Mouse (Mus musculus) hindbrain, embryonic 12.5 days (tissue): Measurements from ENCODE around the gene Tet1. TPM values are rescaled to one million over a fixed set of nuclear protein-coding genes. Genes with fewer than 3 reads are reported as not detected.

Experiments used
- ATAC-seq: fragments of 200-750 bp; cut with Nextera tagmentation; 2 replicates; pipeline ENCODE4 v1.8.0; 2017; ENCODE audit warnings: moderate TSS enrichment; ENCODE audit not compliant: low FRiP score
- H3K27ac ChIP-seq: fragments of 300-500 bp; sonication (generic); 2 replicates; pipeline ENCODE4 v1.5.1; 2016; ENCODE audit warnings: mild to moderate bottlenecking
- H3K27me3 ChIP-seq: fragments of 300-500 bp; sonication (generic); 2 replicates; pipeline ENCODE4 v1.6.1; 2016; ENCODE audit warnings: mild to moderate bottlenecking
- H3K36me3 ChIP-seq: fragments of 300-500 bp; sonication (generic); 2 replicates; pipeline ENCODE4 v1.6.1; 2016; ENCODE audit warnings: mild to moderate bottlenecking
- H3K4me1 ChIP-seq: fragments of 300-500 bp; sonication (generic); 2 replicates; pipeline ENCODE4 v1.6.1; 2016
- H3K4me2 ChIP-seq: fragments of 300-500 bp; sonication (generic); replicated peaks from 2 replicates; pipeline ENCODE4 v1.6.1; 2016; ENCODE audit warnings: mild to moderate bottlenecking
- H3K4me3 ChIP-seq: fragments of 300-500 bp; sonication (generic); 2 replicates; pipeline ENCODE4 v1.5.1; 2016; ENCODE audit warnings: mild to moderate bottlenecking
- H3K9ac ChIP-seq: fragments of 300-500 bp; sonication (generic); 2 replicates; pipeline ENCODE4 v1.6.1; 2016; ENCODE audit warnings: mild to moderate bottlenecking, moderate library complexity
- H3K9me3 ChIP-seq: fragments of 300-500 bp; sonication (generic); replicated peaks from 2 replicates; pipeline ENCODE4 v1.6.1; 2016; ENCODE audit warnings: mild to moderate bottlenecking
- WGBS: fragments of 180-500 bp; shearing (Covaris S2); methylation state at CpG from one replicate; pipeline ENCODE4 v1.1.7; 2016; 5-methylcytosine and 5-hydroxymethylcytosine counted together
- polyA plus RNA-seq: library from polyadenylated mRNA; unstranded; fragments of >200 nt; fragmentation: Nextera tagmentation; extraction: Ambion mirVana; gene quantifications from 2 replicates; pipeline ENCODE4 v1.2.1, GENCODE M21; 2016

The Tet1 gene
- polyA plus RNA-seq, 1 experiment from 2014 or later = 34.5 TPM

GRCm38 (mm10) chr10:62885969-62886798 is 22.6 kb downstream of the Tet1 start:
- Histone ChIP-seq H3K27ac (no peak overlapping the region), H3K4me3 (peak overlapping the region; percentile 54), H3K9ac (peak overlapping the region; percentile 51), H3K4me2 (peak overlapping the region; percentile 90), H3K27me3 (0 out of 2 replicates have a peak, but pooled peaks cover 8% of the 10 kb centered on the region), H3K36me3 (no peaks in the 10 kb centered on the region), H3K4me1 (peaks cover 6% of the 10 kb centered on the region; the same call in 1 of the 2 replicates), H3K9me3 (no peaks in the 10 kb centered on the region)
- peak; percentile 57 for ATAC-seq
- under 1% methylated on average over 38 of the region's 38 CpGs for WGBS

- 28% methylated on average over 10 of the region's 10 CpGs for WGBS
- no peak overlapping the region for H3K27ac ChIP-seq
- 0 out of 2 replicates have a peak, but pooled peaks cover 8% of the 10 kb centered on the region for H3K27me3 ChIP-seq
- no peaks in the 10 kb centered on the region for H3K9me3 ChIP-seq
- no peak overlapping the region for H3K9ac ChIP-seq
- peak overlapping the region; percentile 54 for H3K4me3 ChIP-seq
- H3K4me1 ChIP-seq = peaks cover 6% of the 10 kb centered on the region; the same call in 1 of the 2 replicates
- no peaks in the 10 kb centered on the region for H3K36me3 ChIP-seq
- no peak for ATAC-seq
- peak overlapping the region; percentile 90 for H3K4me2 ChIP-seq
Measured at GRCm38 (mm10) chr10:62885460-62885859, 23.3 kb downstream of the Tet1 start.

GRCm38 (mm10) chr10:62884517-62884916 is 24.3 kb downstream of the Tet1 start:
- ATAC-seq = no peak
- H3K4me2 ChIP-seq = no peak overlapping the region
- H3K27me3 ChIP-seq = 0 out of 2 replicates have a peak, but pooled peaks cover 8% of the 10 kb centered on the region
- H3K36me3 ChIP-seq = peaks cover 3% of the 10 kb centered on the region; the same call in 1 of the 2 replicates
- no peak overlapping the region for H3K4me3 ChIP-seq
- no peak overlapping the region for H3K9ac ChIP-seq
- 47% methylated on average over 1 of the region's 1 CpGs for WGBS
- peaks cover 6% of the 10 kb centered on the region; the same call in 1 of the 2 replicates for H3K4me1 ChIP-seq
- no peaks in the 10 kb centered on the region for H3K9me3 ChIP-seq
- no peak overlapping the region for H3K27ac ChIP-seq

- no peak overlapping the region for H3K27ac ChIP-seq
- H3K36me3 ChIP-seq = peaks cover 8% of the 10 kb centered on the region; the same call in 1 of the 2 replicates
- H3K9ac ChIP-seq = no peak overlapping the region
- 7% methylated on average over 9 of the region's 9 CpGs for WGBS
- no peak overlapping the region for H3K4me3 ChIP-seq
- peaks cover 6% of the 10 kb centered on the region; the same call in 1 of the 2 replicates for H3K4me1 ChIP-seq
- 0 out of 2 replicates have a peak, but pooled peaks cover 8% of the 10 kb centered on the region for H3K27me3 ChIP-seq
- ATAC-seq = no peak
- H3K4me2 ChIP-seq = peak overlapping the region; percentile 21; the same call in 1 of the 2 replicates
- no peaks in the 10 kb centered on the region for H3K9me3 ChIP-seq
Measured at GRCm38 (mm10) chr10:62883933-62884372, 24.8 kb downstream of the Tet1 start.

GRCm38 (mm10) chr10:62881211-62881610 is 27.6 kb downstream of the Tet1 start:
- whole genome bisulfite sequencing = 45% methylated on average over 5 of the region's 5 CpGs
- Histone ChIP-seq H3K4me1 (peaks cover 6% of the 10 kb centered on the region; the same call in 1 of the 2 replicates), H3K9ac (no peak overlapping the region), H3K4me2 (no peak overlapping the region), H3K27ac (no peak overlapping the region), H3K4me3 (no peak overlapping the region), H3K36me3 (peaks cover 19% of the 10 kb centered on the region), H3K9me3 (no peaks in the 10 kb centered on the region), H3K27me3 (0 out of 2 replicates have a peak, but pooled peaks cover 5% of the 10 kb centered on the region)
- no peak for ATAC-seq

GRCm38 (mm10) chr10:62878056-62878455 is 30.7 kb downstream of the Tet1 start:
- 89% methylated on average over 13 of the region's 13 CpGs for WGBS
- Histone ChIP-seq H3K4me3 (no peak overlapping the region), H3K4me1 (no peaks in the 10 kb centered on the region), H3K27ac (no peak overlapping the region), H3K4me2 (no peak overlapping the region), H3K36me3 (peaks cover 19% of the 10 kb centered on the region), H3K9ac (no peak overlapping the region), H3K9me3 (no peaks in the 10 kb centered on the region), H3K27me3 (no peaks in the 10 kb centered on the region)
- ATAC-seq = no peak

- H3K27me3 ChIP-seq = no peaks in the 10 kb centered on the region
- H3K9ac ChIP-seq = no peak overlapping the region
- no peak overlapping the region for H3K4me2 ChIP-seq
- no peak overlapping the region for H3K4me3 ChIP-seq
- 90% methylated on average over 4 of the region's 4 CpGs for WGBS
- H3K9me3 ChIP-seq = no peaks in the 10 kb centered on the region
- ATAC-seq = no peak
- H3K4me1 ChIP-seq = no peaks in the 10 kb centered on the region
- H3K36me3 ChIP-seq = peaks cover 19% of the 10 kb centered on the region
- no peak overlapping the region for H3K27ac ChIP-seq
Measured at GRCm38 (mm10) chr10:62875565-62875964, 33.2 kb downstream of the Tet1 start.

GRCm38 (mm10) chr10:62874828-62875227 is 34.0 kb downstream of the Tet1 start:
- ATAC-seq = no peak
- Histone ChIP-seq H3K4me1 (no peaks in the 10 kb centered on the region), H3K27me3 (no peaks in the 10 kb centered on the region), H3K36me3 (peaks cover 19% of the 10 kb centered on the region), H3K27ac (no peak overlapping the region), H3K9ac (no peak overlapping the region), H3K4me3 (no peak overlapping the region), H3K4me2 (no peak overlapping the region), H3K9me3 (no peaks in the 10 kb centered on the region)
- 77% methylated on average over 4 of the region's 4 CpGs for WGBS

- H3K4me2 ChIP-seq = peak overlapping the region; percentile 75
- peak; percentile 43; the same call in 1 of the 2 replicates for ATAC-seq
- peak overlapping the region; percentile 96 for H3K27ac ChIP-seq
- peak overlapping the region; percentile 53 for H3K4me3 ChIP-seq
- WGBS = 26% methylated on average over 8 of the region's 11 CpGs
- 0 out of 2 replicates have a peak, but pooled peaks cover 3% of the 10 kb centered on the region for H3K36me3 ChIP-seq
- no peaks in the 10 kb centered on the region for H3K27me3 ChIP-seq
- peaks cover 28% of the 10 kb centered on the region for H3K4me1 ChIP-seq
- H3K9ac ChIP-seq = peak overlapping the region; percentile 88
- no peaks in the 10 kb centered on the region for H3K9me3 ChIP-seq
Measured at GRCm38 (mm10) chr10:62866035-62866791, 42.6 kb downstream of the Tet1 start.

GRCm38 (mm10) chr10:62865167-62866034 is 43.4 kb downstream of the Tet1 start:
- H3K27me3 ChIP-seq = no peaks in the 10 kb centered on the region
- under 1% methylated on average over 28 of the region's 28 CpGs for WGBS
- ATAC-seq = peak; percentile 97

GRCm38 (mm10) chr10:62863563-62863962 is 45.2 kb downstream of the Tet1 start:
- H3K27me3 ChIP-seq = no peaks in the 10 kb centered on the region
- H3K4me1 ChIP-seq = peaks cover 28% of the 10 kb centered on the region
- 0 out of 2 replicates have a peak, but pooled peaks cover 8% of the 10 kb centered on the region for H3K36me3 ChIP-seq
- H3K4me3 ChIP-seq = peak overlapping the region; percentile 19
- ATAC-seq = no peak
- H3K4me2 ChIP-seq = peak overlapping the region; percentile 75
- peak overlapping the region; percentile 45 for H3K27ac ChIP-seq
- H3K9ac ChIP-seq = 0 out of 2 replicates have a peak overlapping the region, but pooled peaks have one; percentile 47
- 77% methylated on average over 3 of the region's 3 CpGs for WGBS
- no peaks in the 10 kb centered on the region for H3K9me3 ChIP-seq

More at GRCm38 (mm10) chr10:62865167-62866034, 43.4 kb downstream of the Tet1 start:
- Histone ChIP-seq H3K36me3 (0 out of 2 replicates have a peak, but pooled peaks cover 4% of the 10 kb centered on the region), H3K4me2 (peak overlapping the region; percentile 75), H3K4me3 (peak overlapping the region; percentile 53), H3K9me3 (no peaks in the 10 kb centered on the region), H3K4me1 (peaks cover 28% of the 10 kb centered on the region), H3K9ac (peak overlapping the region; percentile 88), H3K27ac (peak overlapping the region; percentile 96)
